Mouse (Mus musculus): Measurements from ENCODE around the gene Hoxa5.

Gene Hoxa5

GRCm38 (mm10) chr6:52204050-52204752 lies at the start of gene Hoxa5:
Hoxa5 (minus strand) TSS chr6:52204587.
- peak; percentile 27 to 73 for DNase-seq (ENCODE audit: low spot score in 2 of 2)

DNA sequence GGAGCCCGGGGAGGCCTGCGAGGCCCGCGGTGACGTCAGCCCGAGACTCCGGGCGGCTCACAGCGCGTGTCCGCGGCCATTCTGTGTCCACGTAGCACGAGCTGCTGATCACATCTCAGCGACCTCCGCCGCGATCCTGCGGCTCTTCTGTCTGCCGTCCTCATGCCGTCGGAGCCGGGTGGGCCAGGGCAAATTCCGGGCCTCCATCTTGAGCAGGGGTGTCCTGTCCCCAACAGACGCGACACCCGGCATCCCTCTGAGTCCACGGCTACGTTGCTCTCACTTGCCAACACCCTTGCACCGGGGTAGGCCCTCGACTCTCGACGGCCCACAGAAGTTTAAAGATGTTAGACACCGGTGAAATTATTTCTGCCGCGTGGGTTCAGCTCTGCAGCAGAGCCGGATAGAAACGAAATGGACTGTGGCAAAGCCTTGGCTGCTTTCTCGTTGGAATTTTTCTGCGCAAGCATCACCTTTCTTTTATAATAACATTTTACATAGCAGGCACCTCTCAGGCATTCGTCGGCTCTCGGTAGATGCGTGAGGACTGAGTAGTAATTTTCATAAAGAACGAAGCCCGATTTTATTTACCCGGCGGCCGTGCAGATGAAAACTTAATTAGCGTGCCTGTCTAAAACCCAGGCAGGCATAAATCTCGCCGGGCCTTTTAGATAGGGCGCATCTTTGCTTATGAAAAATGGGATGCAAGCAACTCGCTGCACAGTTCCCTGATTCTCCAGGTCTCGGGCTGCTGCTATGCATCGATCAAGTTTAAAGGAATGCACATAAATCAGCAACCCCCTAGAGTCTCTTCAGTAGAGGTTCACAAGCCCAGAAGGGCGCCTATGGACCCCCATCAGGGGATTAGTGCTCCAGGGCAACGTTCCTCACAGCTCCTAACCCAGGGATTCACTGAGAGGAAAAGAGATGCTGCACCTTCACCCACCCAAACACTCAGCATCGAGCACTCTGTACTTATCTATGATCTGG lies 49.4 kb upstream of the Hoxa5 start:
- no peak for DNase-seq (ENCODE audit: low spot score in 2 of 2)

- DNase-seq (ENCODE audit: low spot score in 2 of 2) = no peak
Measured at GRCm38 (mm10) chr6:52252775-52253376, 48.5 kb upstream of the Hoxa5 start.

DNA sequence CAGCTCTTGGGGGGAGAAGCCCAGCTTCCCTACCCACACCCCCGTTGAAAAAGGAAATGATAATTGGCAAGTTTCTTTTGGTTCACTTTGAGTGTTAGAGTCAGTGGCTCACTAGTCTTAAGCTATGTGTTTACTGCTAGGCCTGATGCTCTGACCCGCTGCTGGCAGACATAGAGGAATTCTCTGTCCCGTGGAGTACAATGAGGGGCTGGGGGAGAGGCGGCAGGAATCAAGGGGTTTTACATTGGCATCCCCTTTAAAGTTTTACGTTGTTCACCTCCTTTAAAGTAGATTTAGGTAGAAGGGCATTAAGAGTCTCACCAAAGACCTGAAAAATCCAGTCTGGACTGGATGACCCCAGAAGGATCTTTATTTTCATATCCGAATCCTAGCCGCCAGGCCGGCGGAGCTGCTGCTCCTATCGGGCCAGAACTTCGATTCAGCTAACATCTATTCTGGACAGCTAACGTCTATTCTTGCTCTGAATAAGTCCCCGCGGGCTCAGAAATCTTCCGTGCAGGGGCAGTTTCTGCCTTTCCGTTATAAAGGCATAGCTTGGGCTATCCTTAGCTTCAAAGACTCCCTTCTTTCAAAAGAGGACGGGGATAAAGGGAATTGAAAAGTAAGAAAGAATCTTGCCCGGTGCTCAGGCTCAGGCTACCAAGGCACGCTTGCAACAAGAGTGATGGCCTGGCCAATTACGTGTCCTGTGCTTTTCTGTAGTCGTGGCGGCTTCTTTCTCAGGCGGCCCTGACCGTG lies 47.8 kb upstream of the Hoxa5 start:
- no peak for DNase-seq (ENCODE audit: low spot score in 2 of 2)

GRCm38 (mm10) chr6:52251177-52251879 lies 46.9 kb upstream of the Hoxa5 start:
- no peak for DNase-seq (ENCODE audit: low spot score in 2 of 2)

- no peak for DNase-seq (ENCODE audit: low spot score in 2 of 2)
Measured at GRCm38 (mm10) chr6:52249826-52250225, 45.4 kb upstream of the Hoxa5 start.

DNA sequence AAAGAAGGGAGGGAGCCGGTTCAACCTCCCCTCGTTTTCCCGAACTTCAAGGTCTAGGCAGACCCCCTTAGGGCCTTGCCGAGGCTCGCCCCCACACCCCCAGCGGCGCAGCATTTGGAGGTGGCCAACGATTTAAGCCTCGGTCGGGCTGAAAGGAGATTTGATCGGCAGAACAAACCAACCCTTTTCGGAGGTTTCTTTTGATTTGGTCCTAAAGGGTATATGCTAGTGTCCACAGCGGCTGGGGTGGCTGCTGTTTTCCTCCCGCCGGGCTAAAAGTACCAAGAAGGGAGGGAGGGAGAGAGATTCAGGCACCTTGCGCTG lies 45.0 kb upstream of the Hoxa5 start:
- no peak for DNase-seq (ENCODE audit: low spot score in 2 of 2)

DNA sequence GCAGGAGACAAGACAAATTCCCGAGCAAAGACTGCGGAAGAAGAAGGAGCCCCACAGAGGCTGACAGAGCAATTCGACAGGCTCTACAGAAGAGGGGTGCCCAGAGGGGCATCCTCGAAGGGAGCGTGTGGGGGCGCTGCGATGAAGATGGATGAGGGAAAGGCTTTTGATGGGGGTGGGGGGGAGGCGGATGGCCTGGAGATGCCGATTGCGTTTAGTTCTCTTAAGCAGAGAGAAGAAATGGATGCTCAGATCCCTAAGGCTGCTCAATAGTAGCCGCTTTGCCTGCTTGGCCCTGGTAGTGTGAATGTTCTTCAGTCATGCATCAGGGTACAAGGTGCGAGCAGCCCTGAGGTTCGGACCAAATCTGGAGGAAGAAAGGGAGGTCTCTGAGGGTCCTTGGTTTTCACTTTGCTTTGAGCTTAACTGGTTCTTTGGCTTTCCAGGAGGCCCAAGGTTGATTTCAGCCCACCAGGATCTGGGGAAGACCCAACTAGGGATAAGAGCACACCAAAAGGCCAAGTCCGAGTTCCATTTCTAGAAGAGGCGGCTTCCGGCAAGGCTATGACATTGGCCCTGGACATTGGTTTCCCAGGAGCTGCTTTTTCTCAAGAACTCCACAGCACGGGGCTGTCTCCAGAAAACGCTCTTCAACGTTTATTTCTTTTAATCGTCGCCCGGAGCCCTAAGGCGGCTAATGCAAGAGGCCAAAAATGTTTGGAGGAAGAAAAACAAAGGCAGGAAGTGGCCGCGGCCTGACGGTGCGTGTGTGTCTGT lies 44.4 kb upstream of the Hoxa5 start:
- no peak for DNase-seq (ENCODE audit: low spot score in 2 of 2)

DNA sequence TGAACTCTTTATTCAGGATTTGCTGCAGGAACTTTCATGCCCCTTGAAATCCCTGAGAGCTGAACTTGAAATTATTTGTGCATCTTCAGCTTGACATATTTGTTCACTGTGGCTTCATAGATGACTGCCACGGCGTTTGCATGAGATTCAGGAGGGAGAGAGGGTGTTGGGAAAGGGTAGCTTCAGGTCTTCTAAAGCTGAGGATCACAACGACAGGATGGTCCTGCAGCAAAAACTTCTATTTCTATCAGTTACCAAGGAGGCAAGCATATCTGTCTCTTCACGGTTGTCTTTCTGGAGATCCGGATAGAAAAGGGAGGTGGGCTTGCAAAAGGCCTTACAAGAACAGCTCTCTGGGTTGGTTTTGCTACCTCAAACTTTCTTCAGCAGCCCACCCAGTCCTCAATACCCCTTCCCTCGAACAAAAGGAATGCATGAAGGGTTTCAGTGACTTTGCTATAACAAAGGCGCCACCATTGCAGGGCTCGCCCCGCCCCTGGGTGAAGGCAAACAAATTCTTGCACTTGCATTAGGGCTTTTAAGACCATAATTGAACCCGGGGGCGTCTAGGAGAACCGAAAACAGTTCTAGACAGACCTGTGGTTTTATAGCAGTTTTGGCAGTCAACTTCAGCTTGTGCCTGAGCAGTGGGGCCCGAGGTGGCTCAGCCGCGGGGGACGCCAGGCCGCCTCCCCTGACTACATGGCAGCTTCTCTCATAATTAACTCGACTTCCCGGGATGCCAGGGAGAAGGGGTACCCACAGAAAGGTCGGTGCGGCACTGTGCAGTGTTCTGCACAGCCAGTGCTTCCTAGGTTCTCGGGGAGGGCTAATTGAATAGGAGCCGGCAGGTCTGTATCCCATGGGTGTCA lies 43.6 kb upstream of the Hoxa5 start:
- DNase-seq (ENCODE audit: low spot score in 2 of 2) = no peak

DNA sequence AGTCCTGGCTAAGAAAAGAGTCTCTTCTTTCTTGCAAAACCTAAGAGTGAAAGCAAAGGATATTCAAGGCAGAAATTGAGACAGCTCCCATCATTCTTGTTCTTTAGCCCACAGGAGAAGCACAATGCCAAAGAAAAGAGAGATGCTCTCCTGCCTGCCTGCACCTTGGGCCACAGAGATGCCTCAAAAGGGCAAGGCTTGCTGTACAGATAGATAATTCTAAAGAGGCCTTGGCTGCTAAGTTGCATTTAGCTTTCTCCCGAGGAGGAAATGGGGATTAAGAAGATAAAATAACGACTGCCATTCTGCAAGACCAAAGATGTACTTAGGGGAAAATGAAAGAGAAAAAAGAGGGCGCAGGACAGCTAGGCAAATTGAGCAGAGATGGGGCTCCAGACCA lies 42.5 kb upstream of the Hoxa5 start:
- DNase-seq (ENCODE audit: low spot score in 2 of 2) = no peak

- DNase-seq (ENCODE audit: low spot score in 2 of 2) = no peak
Measured at GRCm38 (mm10) chr6:52246403-52246803, 42.0 kb upstream of the Hoxa5 start.

DNA sequence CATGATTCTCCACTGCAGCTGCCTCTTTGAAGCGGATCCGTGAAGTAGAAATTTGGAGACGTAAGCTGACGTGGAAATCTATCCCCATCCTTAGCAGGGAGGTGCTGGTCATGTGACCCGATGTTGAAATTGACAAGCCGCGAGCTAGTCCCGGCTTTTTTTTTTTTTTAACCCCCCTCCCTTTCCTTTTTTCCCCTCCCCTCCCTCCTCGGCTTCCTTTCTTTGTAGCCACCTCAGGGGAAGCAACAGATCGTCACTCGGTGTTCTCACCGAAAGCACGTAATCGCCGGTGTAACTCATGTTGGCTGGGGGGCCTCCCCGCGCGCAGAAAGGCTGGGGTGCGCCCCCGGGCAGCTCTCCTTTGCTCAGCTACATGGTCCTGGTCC lies 41.4 kb upstream of the Hoxa5 start, which contains the start of gene Hoxa11:
Gene Hoxa11 (minus strand): TSS at position 54 of the 386 bp plus-strand sequence.
- no peak for DNase-seq (ENCODE audit: low spot score in 2 of 2)

DNA sequence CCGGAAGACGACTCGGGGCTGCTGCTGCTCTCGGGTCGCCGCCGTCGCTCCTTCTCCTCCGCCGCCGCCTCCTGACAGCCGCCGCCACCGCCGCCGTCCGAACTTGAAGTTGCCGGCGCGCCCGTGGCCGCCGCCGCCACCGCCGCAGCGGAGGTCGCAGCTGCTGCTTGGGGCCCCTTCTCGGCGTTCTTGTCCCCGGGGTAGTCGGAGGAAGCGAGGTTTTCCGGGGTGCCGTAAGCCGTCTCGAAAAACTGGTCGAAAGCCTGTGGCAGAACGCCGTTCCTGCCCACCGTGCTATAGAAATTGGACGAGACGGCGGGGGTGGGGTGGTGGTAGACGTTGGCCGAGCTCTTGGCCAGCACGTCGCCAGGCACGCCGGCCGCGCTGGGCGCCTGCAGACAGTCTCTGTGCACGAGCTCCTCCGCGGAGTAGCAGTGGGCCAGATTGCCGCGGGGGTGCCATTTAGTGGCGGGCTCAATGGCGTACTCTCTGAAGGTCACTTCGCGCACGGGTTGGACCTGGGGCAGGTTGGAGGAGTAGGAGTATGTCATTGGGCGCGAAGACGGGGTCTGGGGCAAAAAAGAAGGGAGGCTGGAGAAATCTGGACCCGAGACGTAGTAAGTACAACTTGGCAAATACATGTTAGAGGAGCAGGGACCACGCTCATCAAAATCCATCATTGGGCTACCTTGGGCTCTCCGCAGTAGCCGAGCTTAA lies 40.8 kb upstream of the Hoxa5 start:
- no peak for DNase-seq (ENCODE audit: low spot score in 2 of 2)

- no peak for DNase-seq (ENCODE audit: low spot score in 2 of 2)
Measured at GRCm38 (mm10) chr6:52244471-52245039, 40.2 kb upstream of the Hoxa5 start.

DNA sequence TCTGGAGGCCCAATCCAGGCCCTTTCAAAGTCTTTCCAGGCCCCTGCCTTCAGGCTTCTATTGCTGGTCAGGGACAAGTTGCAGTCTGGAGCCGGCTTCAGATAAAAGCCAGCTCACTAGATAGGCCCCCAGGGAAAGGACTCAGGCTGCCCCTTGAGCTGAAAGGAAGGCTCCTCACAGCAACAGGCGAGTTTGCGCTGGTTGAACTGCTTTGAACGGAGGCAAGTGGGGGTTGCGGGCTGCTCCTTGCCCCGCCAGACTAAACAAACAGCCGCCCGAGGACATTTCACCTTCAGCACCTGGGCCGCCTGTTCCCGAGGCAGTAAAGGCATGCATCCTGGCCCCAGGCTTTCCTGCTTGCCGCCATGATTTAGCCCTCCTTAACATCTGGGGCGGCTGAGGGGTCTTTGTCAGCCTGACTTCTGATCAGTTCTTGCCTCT lies 39.3 kb upstream of the Hoxa5 start:
- DNase-seq (ENCODE audit: low spot score in 2 of 2) = no peak

DNA sequence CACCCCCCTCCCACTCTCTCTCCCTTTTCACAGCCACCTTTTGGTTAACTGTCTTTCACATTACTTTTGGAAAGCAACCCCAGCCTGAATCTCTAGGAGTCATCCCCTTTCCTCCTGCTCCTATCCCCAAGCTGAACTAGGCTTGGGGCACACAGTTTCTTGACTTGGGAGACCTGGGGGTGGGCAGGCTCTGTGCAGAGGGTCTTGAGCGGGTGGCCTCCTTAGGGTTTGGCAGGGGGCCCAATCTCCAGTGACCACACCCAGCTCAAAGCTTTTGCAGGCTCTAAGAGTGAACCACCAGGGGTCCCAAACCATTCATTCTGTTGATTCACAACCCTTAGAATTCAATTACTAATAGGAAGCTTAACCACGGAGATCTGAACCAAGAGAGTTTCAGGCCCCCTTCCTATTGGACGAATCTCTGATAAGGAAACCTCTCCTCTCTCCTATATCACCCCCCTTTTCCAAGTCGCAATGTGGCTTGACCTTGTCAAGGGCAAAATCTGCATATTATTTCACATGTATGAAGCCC lies 38.5 kb upstream of the Hoxa5 start:
- DNase-seq (ENCODE audit: low spot score in 2 of 2) = no peak

GRCm38 (mm10) chr6:52241001-52241621 lies 36.7 kb upstream of the Hoxa5 start:
- DNase-seq (ENCODE audit: low spot score in 2 of 2) = no peak
